Comparison of ENCODE assay signal across 8 mouse cellular contexts in genomic region chr17:32396266-32396665, GRCm38 (mm10). TPM values are rescaled to one million over a fixed set of nuclear protein-coding genes. Genes with fewer than 3 reads are reported as not detected.
A peak's percentile ranks its signal among the peaks of the same experiment; 100 is the strongest.
DNase-seq lines count a peak whose midpoint lies in the region; ATAC-seq and TF ChIP-seq lines count a peak whose summit lies in the region.

No protein-coding gene starts in this region.

- H3K27ac ChIP-seq in ES-Bruce4 (ENCODE audit: insufficient read depth, low read length), result no peak overlapping the region
- no peak overlapping the region for H3K27ac ChIP-seq in hindbrain, embryonic 10.5 days
- H3K27ac ChIP-seq in liver, embryonic 16.5 days (ENCODE audit: low read length), result no peak overlapping the region

- H3K36me3 ChIP-seq in ES-Bruce4 (ENCODE audit: control insufficient read depth, insufficient read depth, low read length, poor library complexity, severe bottlenecking), result no peaks in the 10 kb centered on the region
- no peaks in the 10 kb centered on the region for H3K36me3 ChIP-seq in hindbrain, embryonic 10.5 days
- H3K36me3 ChIP-seq in liver, embryonic 16.5 days (ENCODE audit: control insufficient read depth, insufficient read depth), result no peaks in the 10 kb centered on the region

- no peaks in the 10 kb centered on the region for H3K27me3 ChIP-seq in ES-Bruce4 (ENCODE audit: control insufficient read depth, insufficient read depth, low read length, poor library complexity, severe bottlenecking)
- peaks cover 91% of the 10 kb centered on the region for H3K27me3 ChIP-seq in hindbrain, embryonic 10.5 days (ENCODE audit: insufficient read depth, poor library complexity, severe bottlenecking)
- peaks cover 10% of the 10 kb centered on the region for H3K27me3 ChIP-seq in liver, embryonic 16.5 days (ENCODE audit: control insufficient read depth, insufficient read depth, low read depth, low read length)

- no peak for TF ChIP-seq POLR2A in ES-Bruce4 (IDR thresholded peaks at IDR 0.05; ENCODE audit: insufficient read depth, low read length)

- peak overlapping the region; percentile 17 for H3K4me3 ChIP-seq in ES-Bruce4 (ENCODE audit: low read depth, low read length)
- peak overlapping the region; percentile 36 for H3K4me3 ChIP-seq in hindbrain, embryonic 10.5 days
- no peak overlapping the region; the same call in 1 of the 2 replicates for H3K4me3 ChIP-seq in liver, embryonic 16.5 days (ENCODE audit: low read depth, low read length)

- peak overlapping the region; percentile 0; the same call in 1 of the 2 replicates for H3K4me2 ChIP-seq in liver, embryonic 16.5 days (ENCODE audit: low read depth, low read length)

- H3K9ac ChIP-seq in ES-Bruce4 (ENCODE audit: low read depth, poor library complexity, severe bottlenecking), result peak overlapping the region; percentile 33
- H3K9ac ChIP-seq in liver, embryonic 16.5 days (ENCODE audit: low read depth, low read length), result no peak overlapping the region

- TF ChIP-seq EP300 in ES-Bruce4 (IDR thresholded peaks at IDR 0.05; ENCODE audit: insufficient read depth, low read depth, low read length), result no peak

- TF ChIP-seq CTCF in ES-Bruce4 (IDR thresholded peaks at IDR 0.05; ENCODE audit: low read depth, low read length), result no peak

- no peaks in the 10 kb centered on the region for H3K4me1 ChIP-seq in ES-Bruce4 (ENCODE audit: control insufficient read depth, insufficient read depth, low read length)
- peaks cover 18% of the 10 kb centered on the region for H3K4me1 ChIP-seq in hindbrain, embryonic 10.5 days (replicated peaks)
- H3K4me1 ChIP-seq in liver, embryonic 16.5 days (ENCODE audit: control insufficient read depth, low read depth, low read length), result peaks cover 6% of the 10 kb centered on the region

- H3K9me3 ChIP-seq in ES-Bruce4 (replicated peaks; ENCODE audit: control insufficient read depth, insufficient read depth, low read length, poor library complexity, severe bottlenecking), result no peaks in the 10 kb centered on the region
- H3K9me3 ChIP-seq in hindbrain, embryonic 10.5 days, result no peaks in the 10 kb centered on the region
- no peaks in the 10 kb centered on the region for H3K9me3 ChIP-seq in liver, embryonic 16.5 days (replicated peaks; ENCODE audit: control insufficient read depth, low read length)

- DNase-seq in embryo, embryonic 10 days (ENCODE audit: low spot score), result peak; percentile 27
- DNase-seq in embryo, embryonic 10.5 days (ENCODE audit: low spot score), result no peak
- DNase-seq in hindbrain, embryonic 10.5 days (ENCODE audit: low spot score), result no peak
- no peak for DNase-seq in right cerebral cortex, adult 18-20 months
- DNase-seq in cerebellum, postnatal 25 days, result no peak
- no peak for DNase-seq in layer of hippocampus, postnatal 10 days (ENCODE audit: low spot score in 2 of 2)

- WGBS in hindbrain, embryonic 10.5 days, result 3% methylated on average over 37 of the region's 37 CpGs
- 66% methylated on average over 37 of the region's 37 CpGs for WGBS in liver, embryonic 16.5 days (ENCODE audit: insufficient replicate concordance)

- no peak for ATAC-seq in liver, embryonic 16.5 days (ENCODE audit: low read depth)

RNA-seq across cellular contexts. Expression of gene Wiz, which starts 7.0 kb away (rescaled TPM):
- polyA plus RNA-seq in ES-Bruce4 (2011; ENCODE audit: insufficient read depth, insufficient read length, low read depth, missing spikeins), result 56.3 and 69.9 TPM in 2 replicates
- 25.1 and 34.7 TPM in 2 replicates for polyA plus RNA-seq in hindbrain, embryonic 10.5 days (2016; fragmentation: Nextera tagmentation; extraction: Ambion mirVana)
- 4.8 and 5.8 TPM in 2 replicates for polyA plus RNA-seq in liver, embryonic 16.5 days (2015; fragmentation: Nextera tagmentation; extraction: Ambion mirVana)
- total RNA-seq in layer of hippocampus, postnatal 10 days (2021), result 10 to 100 TPM; 84.1 to 92.5 TPM

RNA-seq across cellular contexts. Expression of gene Rasal3, which starts 7.1 kb away (rescaled TPM):
- polyA plus RNA-seq in ES-Bruce4 (2011; ENCODE audit: insufficient read depth, insufficient read length, low read depth, missing spikeins), result 0.20 and 0.96 TPM in 2 replicates
- polyA plus RNA-seq in hindbrain, embryonic 10.5 days (2016; fragmentation: Nextera tagmentation; extraction: Ambion mirVana), result 0.75 and 1.0 TPM in 2 replicates
- polyA plus RNA-seq in liver, embryonic 16.5 days (2015; fragmentation: Nextera tagmentation; extraction: Ambion mirVana), result 2.6 and 2.9 TPM in 2 replicates
- 1 to 10 TPM; 3.2 to 3.6 TPM for total RNA-seq in layer of hippocampus, postnatal 10 days (2021)

RNA-seq across cellular contexts. Expression of gene Pglyrp2, which starts 27.7 kb away (rescaled TPM):
- polyA plus RNA-seq in ES-Bruce4 (2011; ENCODE audit: insufficient read depth, insufficient read length, low read depth, missing spikeins), result not detected in 2 replicates
- not detected in 2 replicates for polyA plus RNA-seq in hindbrain, embryonic 10.5 days (2016; fragmentation: Nextera tagmentation; extraction: Ambion mirVana)
- polyA plus RNA-seq in liver, embryonic 16.5 days (2015; fragmentation: Nextera tagmentation; extraction: Ambion mirVana), result 11.0 and 12.9 TPM in 2 replicates
- not detected for total RNA-seq in layer of hippocampus, postnatal 10 days (2021)

RNA-seq across cellular contexts. Expression of gene Akap8l, which starts 45.9 kb away (rescaled TPM):
- polyA plus RNA-seq in ES-Bruce4 (2011; ENCODE audit: insufficient read depth, insufficient read length, low read depth, missing spikeins), result 67.7 and 78.8 TPM in 2 replicates
- polyA plus RNA-seq in hindbrain, embryonic 10.5 days (2016; fragmentation: Nextera tagmentation; extraction: Ambion mirVana), result 101 and 112 TPM in 2 replicates
- polyA plus RNA-seq in liver, embryonic 16.5 days (2015; fragmentation: Nextera tagmentation; extraction: Ambion mirVana), result 37.9 and 42.2 TPM in 2 replicates
- 100 to 1,000 TPM; 115 to 140 TPM for total RNA-seq in layer of hippocampus, postnatal 10 days (2021)

RNA-seq across cellular contexts. Expression of gene Cyp4f39, which starts 56.3 kb away (rescaled TPM):
- polyA plus RNA-seq in ES-Bruce4 (2011; ENCODE audit: insufficient read depth, insufficient read length, low read depth, missing spikeins), result 0.88 and 1.2 TPM in 2 replicates
- polyA plus RNA-seq in hindbrain, embryonic 10.5 days (2016; fragmentation: Nextera tagmentation; extraction: Ambion mirVana), result 0.52 and 0.54 TPM in 2 replicates
- polyA plus RNA-seq in liver, embryonic 16.5 days (2015; fragmentation: Nextera tagmentation; extraction: Ambion mirVana), result 0.69 and 0.81 TPM in 2 replicates
- total RNA-seq in layer of hippocampus, postnatal 10 days (2021), result not detected

Comparison
In these comparisons a context has a peak if more than half of its experiments do, and no peak if none do; other contexts are left out.
1. RNA of gene Pglyrp2, which starts 27.7 kb away (polyA plus RNA-seq): 11.0 to 12.9 TPM in liver, embryonic 16.5 days; not detected in ES-Bruce4 and not detected in hindbrain, embryonic 10.5 days; every median in the first group is over 10 times any median in the second.